12 mouse cellular contexts compared by ENCODE assay signal in genomic region chr6:54956425-54956824, GRCm38 (mm10). TPM values are rescaled to one million over a fixed set of nuclear protein-coding genes. Genes with fewer than 3 reads are reported as not detected.
DNase-seq lines count a peak whose midpoint lies in the region; ATAC-seq and TF ChIP-seq lines count a peak whose summit lies in the region.
"Had no signal": no experiment of that assay in that cellular context is flagged by ENCODE, and none has a peak within 500 bp of the region (broad histone marks: within the 10 kb centered on the region; RNA-seq: fewer than 3 reads in every experiment).

No protein-coding gene starts in this region.

- peak overlapping the region; percentile 3; the same call in 1 of the 2 replicates for H3K27ac ChIP-seq in heart, embryonic 16.5 days (ENCODE audit: low read length)
- H3K27ac ChIP-seq in CH12.LX (ENCODE audit: insufficient read depth, low read depth) (no peak overlapping the region), macrophage (peak overlapping the region; percentile 87)
- H3K27ac ChIP-seq: embryonic facial prominence, embryonic 12.5 days; heart, embryonic 10.5 days had no signal

- H3K27me3 ChIP-seq in heart, embryonic 16.5 days (ENCODE audit: control insufficient read depth, insufficient read depth, low read length): no peaks in the 10 kb centered on the region
- no peaks in the 10 kb centered on the region for H3K27me3 ChIP-seq in CH12.LX (replicated peaks)
- H3K27me3 ChIP-seq: embryonic facial prominence, embryonic 12.5 days had no signal

- in situ Hi-C loops in CH12.LX (cut with MboI; ENCODE audit: low pct_ligation_motif_present, low pct_unique_long_range_greater_than_20kb, low sequenced_read_pairs): no loop called here

- no peaks in the 10 kb centered on the region for H3K79me2 ChIP-seq in CH12.LX (replicated peaks; ENCODE audit: control insufficient read depth, extremely low read depth, insufficient read depth, poor library complexity, severe bottlenecking)
- peaks cover 51% of the 10 kb centered on the region; the same call in 1 of the 2 replicates for H3K79me2 ChIP-seq in macrophage (ENCODE audit: inconsistent target)

- intact Hi-C loops in heart, postnatal 36 days (cut with DNase I): no loop called here

- WGBS in heart, embryonic 16.5 days: 57% methylated on average over 1 of the region's 1 CpGs
- WGBS in macrophage (ENCODE audit: missing documents): 40% methylated on average over 1 of the region's 1 CpGs

- TF ChIP-seq CTCF in CH12.LX (conservative IDR thresholded peaks at IDR 0.05 in 1 of 2, IDR thresholded peaks at IDR 0.05 in 1 of 2; ENCODE audit: low read depth in 2 of 2, low read length in 2 of 2): no peak

- no peak overlapping the region for H3K4me2 ChIP-seq in heart, embryonic 16.5 days (ENCODE audit: low read depth, low read length)
- H3K4me2 ChIP-seq in CH12.LX (ENCODE audit: insufficient read depth, low read depth, poor library complexity, severe bottlenecking): no peak overlapping the region
- H3K4me2 ChIP-seq: embryonic facial prominence, embryonic 12.5 days; lung, embryonic 14.5 days had no signal

- no peaks in the 10 kb centered on the region for H3K9me3 ChIP-seq in heart, embryonic 16.5 days (replicated peaks; ENCODE audit: control insufficient read depth, low read length)
- peaks cover 4% of the 10 kb centered on the region for H3K9me3 ChIP-seq in CH12.LX (replicated peaks; ENCODE audit: low read length)
- H3K9me3 ChIP-seq: embryonic facial prominence, embryonic 12.5 days; heart, embryonic 10.5 days had no signal

- H3K36me3 ChIP-seq in heart, embryonic 16.5 days (ENCODE audit: control insufficient read depth, insufficient read depth): no peaks in the 10 kb centered on the region
- H3K36me3 ChIP-seq in CH12.LX (replicated peaks in 1 of 2; ENCODE audit: control insufficient read depth in 1 of 2, insufficient read depth in 1 of 2, low read length in 1 of 2) (no peaks in the 10 kb centered on the region), macrophage (ENCODE audit: inconsistent target) (no peaks in the 10 kb centered on the region; the same call in 1 of the 2 replicates)
- H3K36me3 ChIP-seq: embryonic facial prominence, embryonic 12.5 days; heart, embryonic 10.5 days had no signal

- TF ChIP-seq EP300 in CH12.LX (IDR thresholded peaks at IDR 0.05; ENCODE audit: low read length): no peak

- DNase-seq in heart, postnatal 36 days: no peak
- DNase-seq in CH12.LX (ENCODE audit: extremely low read depth) (peak; percentile 37), adipocyte (ENCODE audit: low spot score) (peak; percentile 86)
- DNase-seq in layer of hippocampus, postnatal 36 days: no peak
- DNase-seq in kidney, postnatal 25 days: no peak
- DNase-seq: kidney, postnatal 4 days; lung, embryonic 14.5 days; thymus, adult 2 months had no signal

- H3K4me1 ChIP-seq in heart, embryonic 16.5 days (ENCODE audit: control insufficient read depth, insufficient read depth, low read length): 0 out of 2 replicates have a peak, but pooled peaks cover 3% of the 10 kb centered on the region
- peaks cover 0 to 23% of the 10 kb centered on the region in 2 experiments; a peak in 2 of 4 replicates for H3K4me1 ChIP-seq in CH12.LX (ENCODE audit: control insufficient read depth in 1 of 2, insufficient read depth in 2 of 2)
- H3K4me1 ChIP-seq: embryonic facial prominence, embryonic 12.5 days had no signal

- ATAC-seq in heart, embryonic 16.5 days (replicated peaks; ENCODE audit: extremely low read depth, insufficient read depth, low FRiP score): no peak

- TF ChIP-seq RAD21 in CH12.LX (IDR thresholded peaks at IDR 0.05; ENCODE audit: low read depth, low read length): no peak

- H3K9ac ChIP-seq in heart, embryonic 16.5 days (ENCODE audit: low read length): no peak overlapping the region
- no peak overlapping the region for H3K9ac ChIP-seq in CH12.LX (ENCODE audit: insufficient read depth, low read depth)
- H3K9ac ChIP-seq: embryonic facial prominence, embryonic 12.5 days; lung, embryonic 14.5 days had no signal

- TF ChIP-seq POLR2A in CH12.LX (IDR thresholded peaks at IDR 0.05; ENCODE audit: low read depth, low read length): no peak

- dilution Hi-C loops in CH12.LX (cut with MboI; ENCODE audit: extremely low pct_ligation_motif_present, extremely low pct_unique_long_range_greater_than_20kb, low sequenced_read_pairs): no loop called here

- H3K4me3 ChIP-seq in heart, embryonic 16.5 days (ENCODE audit: low read length): no peak overlapping the region
- H3K4me3 ChIP-seq in CH12.LX (replicated peaks in 1 of 3; ENCODE audit: low read depth in 2 of 3, low read length in 2 of 3, poor library complexity in 1 of 3): no peak overlapping the region
- H3K4me3 ChIP-seq in macrophage (ENCODE audit: inconsistent target): no peak overlapping the region
- H3K4me3 ChIP-seq: embryonic facial prominence, embryonic 12.5 days; heart, embryonic 10.5 days had no signal

TF ChIP-seq in CH12.LX, 34 proteins besides CTCF, POLR2A, EP300 and RAD21:
- no peak for TF ChIP-seq BHLHE40 (IDR thresholded peaks at IDR 0.05; ENCODE audit: low read depth, low read length)
- TF ChIP-seq HCFC1 (IDR thresholded peaks at IDR 0.05; ENCODE audit: low read depth, low read length): no peak
- TF ChIP-seq MYC (IDR thresholded peaks at IDR 0.05; ENCODE audit: low read depth, low read length): no peak
- no peak for TF ChIP-seq PAX5 (IDR thresholded peaks at IDR 0.05; ENCODE audit: low read length)
- TF ChIP-seq CHD1 (IDR thresholded peaks at IDR 0.05; ENCODE audit: low read depth, low read length): no peak
- TF ChIP-seq ZMIZ1 (IDR thresholded peaks at IDR 0.05; ENCODE audit: low read depth, low read length): no peak
- TF ChIP-seq USF2 (conservative IDR thresholded peaks at IDR 0.05; ENCODE audit: low read depth, low read length): no peak
- no peak for TF ChIP-seq USF1 (IDR thresholded peaks at IDR 0.05; ENCODE audit: low read depth, low read length)
- no peak for TF ChIP-seq KAT2A (IDR thresholded peaks at IDR 0.05; ENCODE audit: insufficient replicate concordance, low read length)

RNA-seq across cellular contexts. Expression of gene Nod1, which starts 16.0 kb away (rescaled TPM):
- polyA plus RNA-seq in heart, embryonic 16.5 days (2015; fragmentation: Nextera tagmentation; extraction: Ambion mirVana): 6.3 and 6.8 TPM in 2 replicates
- 10 to 100 TPM; 19.8 to 21.2 TPM for total RNA-seq in heart, postnatal 36 days (2021)
- total RNA-seq in CH12.LX (2012; rRNA removed) (0.08 and 0.30 TPM in 2 replicates), CH12.LX (2014; rRNA removed) (0.41 and 0.46 TPM in 2 replicates)
- polyA plus RNA-seq in CH12.LX (2012; ENCODE audit: insufficient read length, low read depth) (0.29 and 0.40 TPM in 2 replicates), macrophage (2018) (9.6 to 26.9 TPM (median 17.4 TPM) in 3 replicates)
- total RNA-seq in macrophage (2018; cell fraction: chromatin; rRNA removed): 100 to 1,000 TPM in 18 of 26 experiments, 10 to 100 TPM in 8; 41.2 to 494 (median 195) TPM
- 10 to 100 TPM; 15.7 to 74.6 (median 43.9) TPM for total RNA-seq in macrophage (2018; cell fraction: cytosol; rRNA removed)
- 100 to 1,000 TPM in 16 of 26 experiments, 10 to 100 TPM in 10; 34.5 to 340 (median 125) TPM for total RNA-seq in macrophage (2018; cell fraction: nucleus; rRNA removed)
- total RNA-seq in layer of hippocampus, postnatal 36 days (2021): 1 to 10 TPM; 4.0 to 5.1 TPM

RNA-seq across cellular contexts. Expression of gene Ggct, which starts 36.3 kb away (rescaled TPM):
- 5.6 and 8.1 TPM in 2 replicates for polyA plus RNA-seq in heart, embryonic 16.5 days (2015; fragmentation: Nextera tagmentation; extraction: Ambion mirVana)
- 10 to 100 TPM; 24.3 to 24.7 TPM for total RNA-seq in heart, postnatal 36 days (2021)
- 9.8 and 12.3 TPM in 2 replicates for total RNA-seq in CH12.LX (2012; rRNA removed)
- total RNA-seq in CH12.LX (2014; rRNA removed): 12.0 and 12.7 TPM in 2 replicates
- polyA plus RNA-seq in CH12.LX (2012; ENCODE audit: insufficient read length, low read depth): 24.5 and 31.8 TPM in 2 replicates
- total RNA-seq in macrophage (2018; cell fraction: chromatin; rRNA removed): 10 to 100 TPM in 23 of 26 experiments, 1 to 10 TPM in 3; 5.2 to 91.6 (median 26.1) TPM
- 10 to 100 TPM in 18 of 26 experiments, 1 to 10 TPM in 8; 2.5 to 32.0 (median 17.7) TPM for total RNA-seq in macrophage (2018; cell fraction: cytosol; rRNA removed)
- 10 to 100 TPM in 23 of 26 experiments, 1 to 10 TPM in 3; 7.3 to 51.8 (median 24.8) TPM for total RNA-seq in macrophage (2018; cell fraction: nucleus; rRNA removed)
- polyA plus RNA-seq in macrophage (2018): 6.4 to 8.4 TPM (median 8.1 TPM) in 3 replicates
- total RNA-seq in layer of hippocampus, postnatal 36 days (2021): 10 to 100 TPM; 34.7 to 39.0 TPM

Comparison
In these comparisons a context has a peak if more than half of its experiments do, and no peak if none do; other contexts are left out.
1. DNase-seq: peak in CH12.LX (single experiment) and adipocyte (single experiment); none in heart, postnatal 36 days (0 of 2), layer of hippocampus, postnatal 36 days (0 of 2) and kidney, postnatal 25 days (0 of 2).